Mouse (Mus musculus): ENCODE results near the gene Plekha5. TPM values are rescaled to one million over a fixed set of nuclear protein-coding genes. Genes with fewer than 3 reads are reported as not detected.
"Not testable (repeated sequence)": the region's sequence is repeated elsewhere in the genome, so short reads cannot be mapped to it uniquely, and the experiment has no call there.

The Plekha5 gene
- total RNA-seq, 2 experiments from 2014 or later = 2.9 to 14.2 TPM

GRCm38 (mm10) chr6:140485636-140486035, 61.8 kb downstream of the Plekha5 start:
- no peak for ATAC-seq (replicated peaks; ENCODE audit: low FRiP score, low TSS enrichment, poor library complexity, severe bottlenecking)

GRCm38 (mm10) chr6:140486685-140487084, 62.8 kb downstream of the Plekha5 start:
- no peak for ATAC-seq (replicated peaks; ENCODE audit: low FRiP score, low TSS enrichment, poor library complexity, severe bottlenecking)

GRCm38 (mm10) chr6:140487489-140487888, 63.6 kb downstream of the Plekha5 start:
- ATAC-seq (replicated peaks; ENCODE audit: low FRiP score, low TSS enrichment, poor library complexity, severe bottlenecking) = no peak

- no peak for ATAC-seq (replicated peaks; ENCODE audit: low FRiP score, low TSS enrichment, poor library complexity, severe bottlenecking)
These were observed 64.8 kb downstream of the Plekha5 start for GRCm38 (mm10) chr6:140488673-140489072.

- no peak for ATAC-seq (replicated peaks; ENCODE audit: low FRiP score, low TSS enrichment, poor library complexity, severe bottlenecking)
These were observed 65.7 kb downstream of the Plekha5 start for GRCm38 (mm10) chr6:140489570-140489969.

GRCm38 (mm10) chr6:140490220-140490619, 66.4 kb downstream of the Plekha5 start:
- no peak for ATAC-seq (replicated peaks; ENCODE audit: low FRiP score, low TSS enrichment, poor library complexity, severe bottlenecking)

GRCm38 (mm10) chr6:140490921-140491537, 67.2 kb downstream of the Plekha5 start:
- no peak for ATAC-seq (replicated peaks; ENCODE audit: low FRiP score, low TSS enrichment, poor library complexity, severe bottlenecking)

GRCm38 (mm10) chr6:140492043-140492442, 68.2 kb downstream of the Plekha5 start:
- ATAC-seq (replicated peaks; ENCODE audit: low FRiP score, low TSS enrichment, poor library complexity, severe bottlenecking) = no peak

GRCm38 (mm10) chr6:140498074-140498473, 74.2 kb downstream of the Plekha5 start:
- ATAC-seq (replicated peaks; ENCODE audit: low FRiP score, low TSS enrichment, poor library complexity, severe bottlenecking) = no peak

- ATAC-seq (replicated peaks; ENCODE audit: low FRiP score, low TSS enrichment, poor library complexity, severe bottlenecking) = no peak
These were observed 75.1 kb downstream of the Plekha5 start for GRCm38 (mm10) chr6:140498958-140499357.

GRCm38 (mm10) chr6:140500829-140501228, 77.0 kb downstream of the Plekha5 start:
- ATAC-seq (replicated peaks; ENCODE audit: low FRiP score, low TSS enrichment, poor library complexity, severe bottlenecking) = not testable (repeated sequence)

- no peak for ATAC-seq (replicated peaks; ENCODE audit: low FRiP score, low TSS enrichment, poor library complexity, severe bottlenecking)
These were observed 78.0 kb downstream of the Plekha5 start for GRCm38 (mm10) chr6:140501841-140502240.

- ATAC-seq (replicated peaks; ENCODE audit: low FRiP score, low TSS enrichment, poor library complexity, severe bottlenecking) = no peak
These were observed 80.9 kb downstream of the Plekha5 start for GRCm38 (mm10) chr6:140504796-140505195.

GRCm38 (mm10) chr6:140507605-140508004, 83.8 kb downstream of the Plekha5 start:
- no peak for ATAC-seq (replicated peaks; ENCODE audit: low FRiP score, low TSS enrichment, poor library complexity, severe bottlenecking)

- no peak for ATAC-seq (replicated peaks; ENCODE audit: low FRiP score, low TSS enrichment, poor library complexity, severe bottlenecking)
These were observed 84.8 kb downstream of the Plekha5 start for GRCm38 (mm10) chr6:140508475-140509150.

- no peak for ATAC-seq (replicated peaks; ENCODE audit: low FRiP score, low TSS enrichment, poor library complexity, severe bottlenecking)
These were observed 85.3 kb downstream of the Plekha5 start for GRCm38 (mm10) chr6:140509151-140509530.

GRCm38 (mm10) chr6:140512016-140512415, 88.2 kb downstream of the Plekha5 start:
- ATAC-seq (replicated peaks; ENCODE audit: low FRiP score, low TSS enrichment, poor library complexity, severe bottlenecking) = no peak

- no peak for ATAC-seq (replicated peaks; ENCODE audit: low FRiP score, low TSS enrichment, poor library complexity, severe bottlenecking)
These were observed 88.6 kb downstream of the Plekha5 start for GRCm38 (mm10) chr6:140512427-140512826.

- peak; percentile 72 for ATAC-seq (replicated peaks; ENCODE audit: low FRiP score, low TSS enrichment, poor library complexity, severe bottlenecking)
These were observed 90.6 kb downstream of the Plekha5 start for GRCm38 (mm10) chr6:140514205-140515110.

GRCm38 (mm10) chr6:140515550-140515949, 91.7 kb downstream of the Plekha5 start:
- no peak for ATAC-seq (replicated peaks; ENCODE audit: low FRiP score, low TSS enrichment, poor library complexity, severe bottlenecking)

All from megakaryocyte-erythroid progenitor cell, adult 5-6 weeks (primary cell).